Mouse (Mus musculus): ENCODE data around the gene Unc5c.

DNA sequence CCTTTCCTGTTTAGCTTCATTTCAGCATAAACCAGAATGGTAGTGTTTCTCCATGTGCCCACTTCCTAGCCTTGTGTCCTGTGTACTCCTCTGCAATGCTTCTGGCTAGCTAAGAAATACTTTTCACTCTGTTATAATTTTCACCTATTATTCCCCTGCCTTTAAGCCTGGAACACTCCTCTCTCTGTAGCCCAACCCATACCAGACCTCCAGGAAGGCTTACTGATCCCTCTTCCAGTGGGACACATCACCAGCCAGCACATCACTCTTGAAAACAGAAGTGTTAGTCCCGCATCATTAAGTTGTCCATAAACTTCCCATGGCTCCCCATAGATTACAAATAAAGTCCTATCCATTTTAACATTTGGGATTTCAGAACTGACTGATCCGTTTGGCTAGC lies 328.7 kb downstream of the Unc5c start:
- TF ChIP-seq CTCF (IDR thresholded peaks at IDR 0.05; ENCODE audit: extremely low read depth, insufficient read depth, low read length): no peak
- no peak for TF ChIP-seq POLR2A (IDR thresholded peaks at IDR 0.05; ENCODE audit: extremely low read depth, insufficient read depth, low read length)

Measured in cortical plate, adult 2 months (tissue).